Mouse (Mus musculus): ENCODE results near the gene Ostm1.

DNA sequence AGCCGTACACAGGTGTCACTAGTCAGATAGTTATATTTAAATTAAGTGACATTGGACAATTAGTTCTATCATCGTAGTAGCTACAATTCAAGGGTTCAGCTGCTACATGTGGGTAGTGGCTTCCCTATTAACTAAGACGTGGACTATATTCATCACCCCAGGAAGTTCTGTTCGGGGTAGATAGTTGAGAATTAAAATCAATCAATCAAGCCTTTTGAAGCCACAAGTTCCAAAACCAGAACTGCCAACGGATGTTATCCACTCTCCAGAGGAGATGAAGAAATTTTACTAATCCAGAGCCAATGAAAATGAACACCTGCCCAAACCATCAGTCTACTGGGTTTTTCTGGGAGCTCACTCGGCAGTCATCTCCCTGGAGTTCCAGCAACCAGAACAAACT, 94.7 kb downstream of the Ostm1 start:
- TF ChIP-seq CTCF (IDR thresholded peaks at IDR 0.05; ENCODE audit: low read depth) (no peak), EP300 (optimal IDR thresholded peaks at IDR 0.05) (no peak)
